Mouse (Mus musculus) thymus, adult 2 months (tissue): ENCODE measurements at regions not wholly inside any gene's neighbourhood (a gene's known extent, or its start where the extent isn't known, plus 50 kb on each side); places are given as distances from the start of the nearest gene placed in this dataset.

Source experiments
- DNase-seq: peaks from one replicate; pipeline ENCODE4 v3.0.0; 2021
- H3K27ac ChIP-seq: fragments of 200-500 bp; 2 replicates; pipeline ENCODE4 v1.5.1; 2012; ENCODE audit warnings: low read length, control low read depth; ENCODE audit not compliant: control insufficient read depth, insufficient read depth
- H3K27me3 ChIP-seq: fragments of 200-500 bp; 2 replicates; pipeline ENCODE4 v1.6.1; 2012; ENCODE audit warnings: mild to moderate bottlenecking, low read length, moderate library complexity, mixed read lengths; ENCODE audit not compliant: control insufficient read depth, insufficient read depth
- H3K36me3 ChIP-seq: fragments of 200-500 bp; 2 replicates; pipeline ENCODE4 v1.6.1; 2012; ENCODE audit warnings: mild to moderate bottlenecking, low read length, moderate library complexity; ENCODE audit not compliant: control insufficient read depth, insufficient read depth
- H3K4me1 ChIP-seq: fragments of 200-500 bp; replicated peaks from 2 replicates; pipeline ENCODE4 v1.6.1; 2012; ENCODE audit warnings: low read length; ENCODE audit not compliant: control insufficient read depth, insufficient read depth
- H3K4me3 ChIP-seq: fragments of 200-500 bp; 2 replicates; pipeline ENCODE4 v1.5.1; 2012; ENCODE audit warnings: mild to moderate bottlenecking, low read length, control low read depth, moderate library complexity; ENCODE audit not compliant: control insufficient read depth, insufficient read depth
- CTCF ChIP-seq: fragments of 200-500 bp; IDR thresholded peaks from 2 replicates; pipeline ENCODE4 v1.5.1; 2012; ENCODE audit warnings: mild to moderate bottlenecking, control low read depth, low read length, moderate library complexity, borderline replicate concordance; ENCODE audit not compliant: control insufficient read depth, poor library complexity, insufficient read depth; ENCODE audit errors: extremely low read depth
- POLR2A ChIP-seq: fragments of 200-500 bp; IDR thresholded peaks from 2 replicates; pipeline ENCODE4 v1.6.1; 2012; ENCODE audit warnings: mild to moderate bottlenecking, low read length, control low read depth, moderate library complexity; ENCODE audit not compliant: control insufficient read depth, poor library complexity, insufficient read depth; ENCODE audit errors: extremely low read depth
- WGBS: fragments of 180-500 bp; shearing (Covaris S2); methylation state at CpG from one replicate; pipeline ENCODE4 v1.1.7; 2018; 5-methylcytosine and 5-hydroxymethylcytosine counted together

GRCm38 (mm10) chr4:9027383-9027782 lies 788.5 kb upstream of the Car8 start:
- TF ChIP-seq POLR2A (no peak), CTCF (no peak)
- WGBS = 25% methylated on average over 7 of the region's 7 CpGs
- no peak for DNase-seq
- Histone ChIP-seq H3K27ac (no peak overlapping the region), H3K27me3 (no peaks in the 10 kb centered on the region), H3K4me1 (peaks cover 6% of the 10 kb centered on the region), H3K36me3 (no peaks in the 10 kb centered on the region), H3K4me3 (no peak overlapping the region)

- 83% methylated on average over 16 of the region's 16 CpGs for WGBS
- Histone ChIP-seq H3K4me3 (no peak overlapping the region), H3K36me3 (no peaks in the 10 kb centered on the region), H3K27ac (no peak overlapping the region), H3K27me3 (no peaks in the 10 kb centered on the region), H3K4me1 (peaks cover 6% of the 10 kb centered on the region)
- TF ChIP-seq CTCF (no peak), POLR2A (no peak)
- no peak for DNase-seq
Measured at GRCm38 (mm10) chr4:9026841-9027240, 788.0 kb upstream of the Car8 start.

- TF ChIP-seq CTCF (no peak), POLR2A (no peak)
- H3K4me1 ChIP-seq = peaks cover 6% of the 10 kb centered on the region
- H3K27me3 ChIP-seq = no peaks in the 10 kb centered on the region
- no peak overlapping the region for H3K27ac ChIP-seq
- H3K4me3 ChIP-seq = no peak overlapping the region
- H3K36me3 ChIP-seq = no peaks in the 10 kb centered on the region
- WGBS = 77% methylated on average over 8 of the region's 8 CpGs
- no peak for DNase-seq
Measured at GRCm38 (mm10) chr4:9025821-9026470, 787.1 kb upstream of the Car8 start.

- no peak for DNase-seq
- Histone ChIP-seq H3K4me1 (peaks cover 6% of the 10 kb centered on the region), H3K27me3 (no peaks in the 10 kb centered on the region), H3K27ac (no peak overlapping the region), H3K4me3 (no peak overlapping the region), H3K36me3 (no peaks in the 10 kb centered on the region)
- TF ChIP-seq POLR2A (no peak), CTCF (no peak)
- WGBS = 90% methylated on average over 6 of the region's 6 CpGs
Measured at GRCm38 (mm10) chr4:9024216-9024925, 785.5 kb upstream of the Car8 start.

GRCm38 (mm10) chr4:9019241-9020110 lies 780.6 kb upstream of the Car8 start:
- H3K4me3 ChIP-seq = no peak overlapping the region
- WGBS = 94% methylated on average over 22 of the region's 22 CpGs
- H3K27me3 ChIP-seq = no peaks in the 10 kb centered on the region
- no peaks in the 10 kb centered on the region for H3K36me3 ChIP-seq
- H3K27ac ChIP-seq = no peak overlapping the region
- TF ChIP-seq POLR2A = no peak
- no peak for TF ChIP-seq CTCF
- peaks cover 6% of the 10 kb centered on the region; the same call in 1 of the 2 replicates for H3K4me1 ChIP-seq
- no peak for DNase-seq

- Histone ChIP-seq H3K27me3 (no peaks in the 10 kb centered on the region), H3K4me3 (no peak overlapping the region), H3K27ac (no peak overlapping the region), H3K4me1 (peaks cover 6% of the 10 kb centered on the region; the same call in 1 of the 2 replicates), H3K36me3 (no peaks in the 10 kb centered on the region)
- DNase-seq = no peak
- TF ChIP-seq POLR2A = no peak
- TF ChIP-seq CTCF = no peak
- 92% methylated on average over 2 of the region's 2 CpGs for WGBS
Measured at GRCm38 (mm10) chr4:9018236-9018635, 779.4 kb upstream of the Car8 start.
